Mouse (Mus musculus): Measurements from ENCODE around the gene Mat2a.

GRCm38 (mm10) chr6:72387816-72388215 is 51.5 kb downstream of the Mat2a start:
- TF ChIP-seq CTCF (IDR thresholded peaks at IDR 0.05) (no peak), EP300 (IDR thresholded peaks at IDR 0.05) (no peak)

Data from lung, postnatal 0 days (tissue).